Mouse (Mus musculus) spleen, adult 2 months (tissue): ENCODE results near the gene Impdh2. TPM values are rescaled to one million over a fixed set of nuclear protein-coding genes. Genes with fewer than 3 reads are reported as not detected.

ENCODE experiments used
- DNase-seq, 2 experiments: peaks; one replicate each; pipeline versions ENCODE4 v3.0.0 to v3.0.0-alpha.2; 2012 to 2021; ENCODE audit warnings: low spot score in 2 of 2, low read depth in 1 of 2
- H3K27ac ChIP-seq: fragments of 200-500 bp; 2 replicates; pipeline ENCODE4 v1.5.1; 2012; ENCODE audit warnings: low read length, inconsistent platforms; ENCODE audit not compliant: insufficient read depth
- H3K27me3 ChIP-seq: fragments of 200-500 bp; 2 replicates; pipeline ENCODE4 v1.6.1; 2012; ENCODE audit warnings: mild to moderate bottlenecking, moderate library complexity, low read length, inconsistent platforms; ENCODE audit not compliant: control insufficient read depth, insufficient read depth
- H3K36me3 ChIP-seq: fragments of 200-500 bp; 2 replicates; pipeline ENCODE4 v1.6.1; 2012; ENCODE audit warnings: mild to moderate bottlenecking, low read length, inconsistent platforms; ENCODE audit not compliant: control insufficient read depth, insufficient read depth
- H3K4me1 ChIP-seq: fragments of 200-500 bp; 2 replicates; pipeline ENCODE4 v1.6.1; 2011; ENCODE audit warnings: inconsistent platforms; ENCODE audit not compliant: control insufficient read depth, insufficient read depth, insufficient read length
- H3K4me3 ChIP-seq: fragments of 200-500 bp; 2 replicates; pipeline ENCODE4 v1.5.1; 2011; ENCODE audit warnings: mild to moderate bottlenecking, inconsistent platforms; ENCODE audit not compliant: insufficient read depth, insufficient read length; ENCODE audit errors: extremely low read depth
- CTCF ChIP-seq: fragments of 200-500 bp; IDR thresholded peaks from 2 replicates; pipeline ENCODE4 v1.5.1; 2011; ENCODE audit warnings: mild to moderate bottlenecking, inconsistent platforms; ENCODE audit not compliant: insufficient read depth, insufficient read length, insufficient replicate concordance; ENCODE audit errors: extremely low read depth
- POLR2A ChIP-seq: fragments of 200-500 bp; IDR thresholded peaks from 2 replicates; pipeline ENCODE4 v1.6.1; 2011; ENCODE audit warnings: low read depth, low read length, inconsistent platforms
- WGBS: fragments of 180-500 bp; shearing (Covaris S2); methylation state at CpG from one replicate; pipeline ENCODE4 v1.1.7; 2018; 5-methylcytosine and 5-hydroxymethylcytosine counted together
- polyA plus RNA-seq: library from polyadenylated mRNA; depleted of rRNA; stranded (reverse); fragments of >200 nt; gene quantifications from 2 replicates; pipeline ENCODE4 v1.2.3, GENCODE M21; 2012; rRNA removed

Impdh2 gene
- polyA plus RNA-seq, 1 experiment: 106 TPM

DNA sequence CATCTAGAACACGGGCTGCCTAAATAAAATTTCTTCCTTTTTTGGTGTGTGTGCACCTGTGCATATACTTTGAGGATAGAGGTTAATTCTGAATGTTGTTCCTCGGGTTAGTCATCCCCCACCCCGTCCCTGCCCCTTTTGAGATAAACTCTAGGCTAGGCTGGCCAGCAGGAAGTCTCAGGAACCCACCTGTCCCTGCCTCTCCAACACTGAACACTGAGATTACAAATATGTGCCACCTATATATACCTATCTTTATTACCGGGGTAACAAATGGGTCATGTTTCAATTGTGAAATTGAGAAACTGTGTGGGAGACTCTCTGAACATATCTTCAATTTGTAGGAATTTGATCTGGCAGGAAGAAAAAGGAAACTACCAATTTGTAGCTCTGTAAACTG, 48.8 kb downstream of the Impdh2 start:
- TF ChIP-seq CTCF: no peak
- no peak for TF ChIP-seq POLR2A
- Histone ChIP-seq H3K27ac (no peak overlapping the region), H3K4me3 (no peak overlapping the region), H3K4me1 (no peaks in the 10 kb centered on the region), H3K36me3 (peaks cover 57% of the 10 kb centered on the region), H3K27me3 (no peaks in the 10 kb centered on the region)
- no peak for DNase-seq
- WGBS: 86% methylated on average over 4 of the region's 4 CpGs

DNA sequence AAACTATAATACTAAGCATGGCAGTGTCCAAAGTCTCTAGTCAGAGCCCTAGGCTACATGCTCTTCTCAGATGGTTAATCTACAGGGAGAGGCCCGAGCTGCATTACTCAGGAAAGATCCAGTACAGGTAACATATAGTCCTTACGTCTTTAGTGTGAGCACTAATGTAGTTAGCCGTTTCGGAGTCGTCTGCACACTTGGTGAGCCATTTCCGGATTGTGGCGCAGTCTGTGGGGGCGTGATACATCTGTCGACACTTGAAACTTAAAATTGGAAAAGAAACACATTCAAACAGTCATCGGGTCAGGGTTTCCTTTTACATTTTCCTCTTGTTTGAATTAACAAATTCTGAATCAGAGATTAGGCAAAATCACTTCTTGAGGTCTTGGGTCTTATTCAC, 51.4 kb downstream of the Impdh2 start:
- Histone ChIP-seq H3K4me1 (no peaks in the 10 kb centered on the region), H3K27me3 (no peaks in the 10 kb centered on the region), H3K36me3 (peaks cover 52% of the 10 kb centered on the region), H3K4me3 (no peak overlapping the region), H3K27ac (no peak overlapping the region)
- no peak for DNase-seq
- TF ChIP-seq POLR2A (no peak), CTCF (no peak)
- 95% methylated on average over 10 of the region's 10 CpGs for WGBS

Other genes with a start within 250 kb of the Impdh2 start
- 2,084 and 2,100 TPM in 2 replicates for gene Gpx1, start 221.4 kb upstream of the Impdh2 start, polyA plus RNA-seq
- 63.2 and 68.6 TPM in 2 replicates for gene Usp4, start 212.4 kb upstream of the Impdh2 start, polyA plus RNA-seq
- 0.49 and 0.63 TPM in 2 replicates for gene 1700102P08Rik, start 167.5 kb upstream of the Impdh2 start, polyA plus RNA-seq
- 0.05 TPM in 1 of 2 replicates, not detected in the other for gene Ccdc36, start 131.8 kb upstream of the Impdh2 start, polyA plus RNA-seq
- not detected in 2 replicates for gene BC048562, start 123.8 kb upstream of the Impdh2 start, polyA plus RNA-seq
- gene Ccdc71, start 99.8 kb upstream of the Impdh2 start, polyA plus RNA-seq: 16.5 and 21.3 TPM in 2 replicates
- 22.2 and 23.7 TPM in 2 replicates for gene Klhdc8b, start 98.7 kb upstream of the Impdh2 start, polyA plus RNA-seq
- gene Lamb2, start 80.5 kb upstream of the Impdh2 start, polyA plus RNA-seq: 40.5 and 41.9 TPM in 2 replicates
- gene Usp19, start 69.7 kb upstream of the Impdh2 start, polyA plus RNA-seq: 133 and 138 TPM in 2 replicates
- 170 and 211 TPM in 2 replicates for gene Qars, start 52.6 kb upstream of the Impdh2 start, polyA plus RNA-seq
- gene Qrich1, start 43.5 kb upstream of the Impdh2 start, polyA plus RNA-seq: 76.7 and 102 TPM in 2 replicates
- 23.1 and 27.1 TPM in 2 replicates for gene Ndufaf3, start 7.1 kb downstream of the Impdh2 start, polyA plus RNA-seq
- gene Dalrd3, start 9.6 kb downstream of the Impdh2 start, polyA plus RNA-seq: 187 and 225 TPM in 2 replicates
- gene Wdr6, start 18.5 kb downstream of the Impdh2 start, polyA plus RNA-seq: 36.0 and 44.4 TPM in 2 replicates
- gene P4htm, start 37.4 kb downstream of the Impdh2 start, polyA plus RNA-seq: 5.9 and 7.9 TPM in 2 replicates
- gene Arih2, start 89.1 kb downstream of the Impdh2 start, polyA plus RNA-seq: 28.4 and 28.8 TPM in 2 replicates
- gene Slc25a20, start 101.8 kb downstream of the Impdh2 start, polyA plus RNA-seq: 8.4 and 10.7 TPM in 2 replicates
- gene Prkar2a, start 129.0 kb downstream of the Impdh2 start, polyA plus RNA-seq: 3.9 and 4.8 TPM in 2 replicates
- gene Ip6k2, start 223.5 kb downstream of the Impdh2 start, polyA plus RNA-seq: 35.9 and 43.2 TPM in 2 replicates
- 26.4 and 35.1 TPM in 2 replicates for gene Nckipsd, start 248.1 kb downstream of the Impdh2 start, polyA plus RNA-seq